Mouse (Mus musculus) stomach, postnatal 0 days (tissue): ENCODE measurements at regions not wholly inside any gene's neighbourhood (a gene's known extent, or its start where the extent isn't known, plus 50 kb on each side); places are given as distances from the start of the nearest gene placed in this dataset.

Source experiments
- CTCF ChIP-seq: IDR thresholded peaks from 2 replicates; pipeline ENCODE4 v1.5.1; 2016; ENCODE audit warnings: antibody characterized with exemption, low read depth, mild to moderate bottlenecking, moderate library complexity
- EP300 ChIP-seq: optimal IDR thresholded peaks from 2 replicates; pipeline ENCODE3; 2016; ENCODE audit warnings: antibody characterized with exemption

GRCm38 (mm10) chr7:111389690-111390089 is 306.9 kb upstream of the Eif4g2 start:
- TF ChIP-seq EP300 (no peak), CTCF (no peak)
